Mouse (Mus musculus) stomach, postnatal 0 days (tissue): Measurements from ENCODE around the gene Fbxl20.

Source experiments
- CTCF ChIP-seq: IDR thresholded peaks from 2 replicates; pipeline ENCODE4 v1.5.1; 2016; ENCODE audit warnings: antibody characterized with exemption, low read depth, mild to moderate bottlenecking, moderate library complexity
- EP300 ChIP-seq: optimal IDR thresholded peaks from 2 replicates; pipeline ENCODE3; 2016; ENCODE audit warnings: antibody characterized with exemption

- TF ChIP-seq EP300 (no peak), CTCF (no peak)
These were observed 92.7 kb downstream of the Fbxl20 start for GRCm38 (mm10) chr11:98057466-98057865.
